Mouse (Mus musculus): ENCODE results near the gene Bcl2l13. TPM values are rescaled to one million over a fixed set of nuclear protein-coding genes. Genes with fewer than 3 reads are reported as not detected.
A peak's percentile ranks its signal among the peaks of the same experiment; 100 is the strongest.
"Not testable (repeated sequence)": the region's sequence is repeated elsewhere in the genome, so short reads cannot be mapped to it uniquely, and the experiment has no call there.

The Bcl2l13 gene
- polyA plus RNA-seq, 1 experiment from 2014 or later: 35.2 TPM

DNA sequence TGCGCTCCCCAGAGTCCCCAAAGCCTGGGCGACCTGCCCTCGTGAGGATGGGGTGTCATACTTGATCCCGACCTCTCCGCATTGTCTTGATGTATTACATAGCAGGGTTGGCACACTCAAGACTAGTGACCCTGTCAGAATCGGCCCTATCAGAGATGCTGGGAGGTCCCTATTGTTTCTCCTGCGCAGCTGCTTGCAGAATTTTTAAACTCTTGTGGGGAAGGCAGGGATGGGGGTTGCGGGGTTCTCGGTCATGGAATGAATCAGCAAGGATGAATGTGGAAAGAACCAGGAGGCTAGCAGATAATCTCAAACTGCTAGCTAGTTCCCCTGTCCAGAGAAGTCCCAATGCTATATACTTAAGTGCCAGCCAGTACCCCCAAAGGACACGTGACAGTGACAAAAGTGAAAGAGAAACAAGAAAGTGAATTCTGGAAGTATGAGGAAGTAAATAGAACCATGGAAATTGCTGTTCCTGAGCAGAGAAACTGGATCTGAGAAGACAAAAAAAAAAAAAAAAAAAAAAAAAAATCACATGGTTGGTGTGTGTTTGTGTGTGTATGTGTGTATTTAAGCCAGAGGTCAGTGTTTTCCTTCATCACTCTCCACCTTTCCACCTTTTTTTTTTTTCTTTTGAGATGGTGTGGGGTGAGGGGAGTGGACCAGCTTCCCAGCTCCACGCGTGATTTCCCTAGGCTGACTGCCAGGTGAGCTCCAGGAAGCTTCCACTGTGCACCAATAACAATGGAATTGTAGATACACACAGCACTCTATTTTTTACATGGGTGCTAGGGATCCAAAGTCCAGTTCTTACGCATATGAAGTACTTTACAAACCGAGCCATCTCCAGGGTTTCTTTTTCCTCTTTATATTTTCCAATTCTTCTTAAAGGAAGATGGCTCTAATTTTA, 81.2 kb downstream of the Bcl2l13 start:
- not testable (repeated sequence) for ATAC-seq (ENCODE audit: insufficient number of reproducible peaks, low FRiP score, low TSS enrichment, low read depth); H3K9me3 ChIP-seq (ENCODE audit: control insufficient read depth, low read length); H3K27ac ChIP-seq (replicated peaks; ENCODE audit: low read depth, low read length); H3K36me3 ChIP-seq (ENCODE audit: control insufficient read depth, insufficient read depth, low read length); H3K27me3 ChIP-seq (ENCODE audit: control insufficient read depth, insufficient read depth, low read length); H3K9ac ChIP-seq (ENCODE audit: low read length); DNase-seq (ENCODE audit: low spot score); H3K4me1 ChIP-seq (ENCODE audit: control insufficient read depth, insufficient read depth, low read length)
- Histone ChIP-seq H3K4me2 (ENCODE audit: low read depth, severe bottlenecking) (peak overlapping the region; percentile 93), H3K4me3 (ENCODE audit: low read depth, low read length) (peak overlapping the region; percentile 72)
- WGBS: 30% methylated on average over 10 of the region's 14 CpGs

DNA sequence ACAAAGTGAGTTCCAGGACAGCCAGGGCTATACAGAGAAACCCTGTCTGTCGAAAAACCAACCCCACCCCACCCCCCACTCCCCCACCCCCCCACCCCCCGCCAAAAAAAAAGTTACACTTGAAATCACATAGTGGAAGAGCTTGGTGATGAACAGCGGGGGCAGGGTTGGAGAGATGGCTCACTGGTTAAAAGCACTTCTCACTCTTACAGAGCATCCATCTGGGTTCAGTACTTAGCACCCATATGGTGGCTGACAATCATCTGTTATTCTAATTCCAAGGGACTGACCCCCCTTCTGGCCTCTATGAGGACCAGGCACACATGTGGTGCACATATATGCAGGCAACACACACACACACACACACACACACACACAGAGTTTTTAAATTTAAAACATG, 82.0 kb downstream of the Bcl2l13 start:
- H3K9me3 ChIP-seq (ENCODE audit: control insufficient read depth, low read length): no peaks in the 10 kb centered on the region
- no peak for DNase-seq (ENCODE audit: low spot score)
- 0 out of 2 replicates have a peak, but pooled peaks cover 3% of the 10 kb centered on the region for H3K4me1 ChIP-seq (ENCODE audit: control insufficient read depth, insufficient read depth, low read length)
- peaks cover 3% of the 10 kb centered on the region; the same call in 1 of the 2 replicates for H3K27me3 ChIP-seq (ENCODE audit: control insufficient read depth, insufficient read depth, low read length)
- H3K36me3 ChIP-seq (ENCODE audit: control insufficient read depth, insufficient read depth, low read length): no peaks in the 10 kb centered on the region
- no peak overlapping the region for H3K4me3 ChIP-seq (ENCODE audit: low read depth, low read length)
- no peak overlapping the region for H3K4me2 ChIP-seq (ENCODE audit: low read depth, severe bottlenecking)
- 52% methylated on average over 3 of the region's 3 CpGs for WGBS
- no peak for ATAC-seq (ENCODE audit: insufficient number of reproducible peaks, low FRiP score, low TSS enrichment, low read depth)
- H3K27ac ChIP-seq (replicated peaks; ENCODE audit: low read depth, low read length): no peak overlapping the region
- H3K9ac ChIP-seq (ENCODE audit: low read length): no peak overlapping the region

DNA sequence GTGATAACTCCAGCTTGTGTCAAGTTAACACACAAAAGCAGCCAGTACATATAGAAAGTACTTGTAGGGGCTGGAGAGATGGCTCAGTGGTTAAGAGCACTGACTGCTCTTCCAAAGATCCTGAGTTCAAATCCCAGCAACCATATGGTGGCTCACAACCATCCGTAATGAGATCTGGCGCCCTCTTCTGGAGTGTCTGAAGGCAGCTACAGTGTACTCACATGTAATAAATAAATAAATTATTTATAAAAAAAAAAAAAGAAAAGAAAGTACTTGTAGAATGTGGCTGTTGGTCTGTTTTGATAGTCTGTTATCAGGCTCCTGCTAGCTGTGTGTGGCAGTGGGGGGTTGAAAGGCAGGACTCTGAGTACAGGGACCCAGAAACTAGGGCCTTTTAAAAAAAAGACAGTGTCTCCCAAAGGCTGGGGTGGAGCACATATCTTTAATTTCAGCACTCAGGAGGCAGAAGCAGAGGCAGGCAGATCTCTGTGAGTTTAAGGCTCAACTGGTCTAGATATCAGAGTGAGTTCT, 88.8 kb downstream of the Bcl2l13 start:
- H3K4me3 ChIP-seq (ENCODE audit: low read depth, low read length); DNase-seq (ENCODE audit: low spot score); H3K27ac ChIP-seq (replicated peaks; ENCODE audit: low read depth, low read length); H3K4me1 ChIP-seq (ENCODE audit: control insufficient read depth, insufficient read depth, low read length); ATAC-seq (ENCODE audit: insufficient number of reproducible peaks, low FRiP score, low TSS enrichment, low read depth); H3K4me2 ChIP-seq (ENCODE audit: low read depth, severe bottlenecking); H3K27me3 ChIP-seq (ENCODE audit: control insufficient read depth, insufficient read depth, low read length); H3K36me3 ChIP-seq (ENCODE audit: control insufficient read depth, insufficient read depth, low read length); H3K9ac ChIP-seq (ENCODE audit: low read length); H3K9me3 ChIP-seq (ENCODE audit: control insufficient read depth, low read length): not testable (repeated sequence)
- 80% methylated on average over 2 of the region's 2 CpGs for WGBS

DNA sequence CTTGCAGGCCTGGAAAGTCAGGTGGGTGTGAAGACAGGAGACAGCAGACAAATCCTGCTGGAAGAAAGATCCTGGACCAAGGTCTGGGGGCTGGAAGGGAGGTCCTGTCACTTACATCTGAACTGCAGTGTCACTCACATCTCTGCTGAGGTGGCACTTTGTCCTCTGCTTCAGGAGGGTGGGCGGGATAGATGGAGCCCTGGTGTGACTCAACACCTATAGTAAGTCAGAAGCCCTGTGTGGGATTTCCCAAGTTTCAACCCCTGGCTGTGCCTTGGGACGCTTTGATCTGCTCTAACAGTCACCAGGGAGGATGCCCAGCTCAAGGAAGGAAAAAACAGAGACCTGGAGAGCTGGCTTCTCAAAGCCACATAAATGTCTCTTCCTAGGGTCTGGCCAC, 90.9 kb downstream of the Bcl2l13 start:
- no peak for DNase-seq (ENCODE audit: low spot score)
- H3K36me3 ChIP-seq (ENCODE audit: control insufficient read depth, insufficient read depth, low read length): no peaks in the 10 kb centered on the region
- no peaks in the 10 kb centered on the region for H3K27me3 ChIP-seq (ENCODE audit: control insufficient read depth, insufficient read depth, low read length)
- H3K9ac ChIP-seq (ENCODE audit: low read length): no peak overlapping the region
- H3K4me3 ChIP-seq (ENCODE audit: low read depth, low read length): no peak overlapping the region
- H3K4me2 ChIP-seq (ENCODE audit: low read depth, severe bottlenecking): no peak overlapping the region
- ATAC-seq (ENCODE audit: insufficient number of reproducible peaks, low FRiP score, low TSS enrichment, low read depth): no peak
- WGBS: 33% methylated on average over 2 of the region's 2 CpGs
- H3K9me3 ChIP-seq (ENCODE audit: control insufficient read depth, low read length): no peaks in the 10 kb centered on the region
- H3K4me1 ChIP-seq (ENCODE audit: control insufficient read depth, insufficient read depth, low read length): no peaks in the 10 kb centered on the region
- no peak overlapping the region for H3K27ac ChIP-seq (replicated peaks; ENCODE audit: low read depth, low read length)

DNA sequence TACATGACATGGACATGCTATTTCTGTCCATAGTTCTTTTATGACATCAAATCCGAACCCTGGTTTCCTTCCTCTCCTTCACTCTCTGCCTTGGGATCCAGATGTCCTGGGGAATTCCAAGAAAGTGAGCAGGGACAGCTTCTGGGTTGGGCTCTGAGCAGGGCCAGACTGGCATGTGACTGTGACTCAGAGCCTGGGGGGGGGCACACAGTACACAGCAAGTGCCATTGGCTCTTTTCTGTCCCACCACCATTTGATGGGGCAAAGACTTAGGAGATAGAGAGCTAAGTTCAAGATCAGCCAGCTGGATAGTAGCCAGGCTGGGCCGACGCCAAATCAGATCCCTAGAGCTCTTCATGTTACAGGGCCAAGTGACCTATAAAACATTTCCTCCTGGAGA, 91.8 kb downstream of the Bcl2l13 start:
- ATAC-seq (ENCODE audit: insufficient number of reproducible peaks, low FRiP score, low TSS enrichment, low read depth): no peak
- WGBS: 86% methylated on average over 3 of the region's 3 CpGs
- H3K4me3 ChIP-seq (ENCODE audit: low read depth, low read length): no peak overlapping the region

DNA sequence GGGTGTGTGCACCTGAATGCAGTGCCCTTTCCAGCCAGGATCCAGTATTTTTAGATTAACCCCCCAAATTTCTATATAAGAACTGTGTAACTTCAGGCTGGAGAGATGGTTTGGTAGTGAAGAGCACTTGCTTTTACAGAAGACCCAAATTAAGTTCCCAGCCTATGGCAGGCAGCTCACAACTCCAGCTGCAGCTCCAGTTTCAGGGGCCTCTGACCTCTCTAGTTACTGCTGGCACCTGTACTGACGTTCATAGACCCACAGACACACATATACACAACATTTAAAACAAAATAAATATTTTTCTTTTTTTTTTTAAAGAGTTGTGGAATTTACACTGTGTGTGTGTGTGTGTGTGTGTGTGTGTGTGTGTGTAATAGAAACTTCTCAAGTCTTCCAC, 93.4 kb downstream of the Bcl2l13 start:
- Histone ChIP-seq H3K36me3 (ENCODE audit: control insufficient read depth, insufficient read depth, low read length) (no peaks in the 10 kb centered on the region; the same call in 1 of the 2 replicates), H3K4me1 (ENCODE audit: control insufficient read depth, insufficient read depth, low read length) (no peaks in the 10 kb centered on the region), H3K4me3 (ENCODE audit: low read depth, low read length) (no peak overlapping the region), H3K27me3 (ENCODE audit: control insufficient read depth, insufficient read depth, low read length) (no peaks in the 10 kb centered on the region), H3K9me3 (ENCODE audit: control insufficient read depth, low read length) (no peaks in the 10 kb centered on the region), H3K4me2 (ENCODE audit: low read depth, severe bottlenecking) (no peak overlapping the region), H3K9ac (ENCODE audit: low read length) (no peak overlapping the region), H3K27ac (replicated peaks; ENCODE audit: low read depth, low read length) (no peak overlapping the region)
- DNase-seq (ENCODE audit: low spot score): no peak
- ATAC-seq (ENCODE audit: insufficient number of reproducible peaks, low FRiP score, low TSS enrichment, low read depth): no peak
- 33% methylated on average over 1 of the region's 1 CpGs for WGBS

More for the DNA sequence above, 91.8 kb downstream of the Bcl2l13 start:
- DNase-seq (ENCODE audit: low spot score): no peak
- Histone ChIP-seq H3K27ac (replicated peaks; ENCODE audit: low read depth, low read length) (no peak overlapping the region), H3K4me2 (ENCODE audit: low read depth, severe bottlenecking) (no peak overlapping the region), H3K36me3 (ENCODE audit: control insufficient read depth, insufficient read depth, low read length) (no peaks in the 10 kb centered on the region; the same call in 1 of the 2 replicates), H3K27me3 (ENCODE audit: control insufficient read depth, insufficient read depth, low read length) (no peaks in the 10 kb centered on the region), H3K9me3 (ENCODE audit: control insufficient read depth, low read length) (no peaks in the 10 kb centered on the region), H3K9ac (ENCODE audit: low read length) (no peak overlapping the region), H3K4me1 (ENCODE audit: control insufficient read depth, insufficient read depth, low read length) (no peaks in the 10 kb centered on the region)

DNA sequence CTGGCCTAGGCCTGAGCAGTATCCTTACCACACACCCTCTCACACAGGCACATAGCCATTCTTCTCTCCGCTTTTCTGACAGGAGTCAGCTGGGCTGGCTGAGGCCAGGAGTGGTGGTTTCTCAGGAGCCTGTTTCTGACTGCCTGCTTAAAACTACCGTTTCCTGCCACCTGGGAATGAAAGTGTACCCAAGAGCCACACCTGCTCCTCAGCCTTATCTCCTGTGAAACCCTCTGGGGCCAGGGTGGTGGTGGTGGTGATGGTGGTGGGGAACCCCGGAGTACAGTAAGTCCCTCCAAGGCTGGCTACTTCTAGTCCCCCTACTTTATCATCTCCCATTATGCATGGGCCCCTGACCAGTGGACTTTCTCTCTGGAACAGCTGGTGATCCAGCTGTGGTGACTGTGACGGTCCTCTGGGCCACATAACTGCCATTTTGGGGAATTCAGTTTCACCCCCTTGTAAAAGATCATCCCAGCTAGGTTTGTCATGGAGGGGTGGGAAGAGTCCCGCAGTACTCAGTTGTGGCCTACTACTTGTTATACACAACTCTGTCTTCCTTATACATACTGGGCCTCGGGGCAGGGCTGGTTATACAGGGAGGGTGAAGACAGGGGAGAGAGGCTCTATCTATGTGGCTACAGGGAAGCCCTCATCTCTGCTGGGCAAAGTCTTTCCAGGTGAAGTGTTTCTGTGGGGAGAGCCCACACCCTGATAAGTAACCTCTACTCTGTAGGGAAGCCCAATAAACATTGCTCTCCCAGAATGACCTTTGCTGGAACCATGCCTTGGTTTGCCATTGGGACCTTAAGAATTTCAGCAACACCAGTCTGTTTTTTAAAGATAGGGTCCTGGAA, 94.7 kb downstream of the Bcl2l13 start:
- H3K4me3 ChIP-seq (ENCODE audit: low read depth, low read length): no peak overlapping the region
- 77% methylated on average over 6 of the region's 6 CpGs for WGBS
- H3K9ac ChIP-seq (ENCODE audit: low read length): no peak overlapping the region
- H3K27me3 ChIP-seq (ENCODE audit: control insufficient read depth, insufficient read depth, low read length): no peaks in the 10 kb centered on the region
- H3K4me2 ChIP-seq (ENCODE audit: low read depth, severe bottlenecking): no peak overlapping the region
- H3K4me1 ChIP-seq (ENCODE audit: control insufficient read depth, insufficient read depth, low read length): no peaks in the 10 kb centered on the region
- H3K27ac ChIP-seq (replicated peaks; ENCODE audit: low read depth, low read length): no peak overlapping the region
- H3K36me3 ChIP-seq (ENCODE audit: control insufficient read depth, insufficient read depth, low read length): no peaks in the 10 kb centered on the region; the same call in 1 of the 2 replicates
- no peaks in the 10 kb centered on the region for H3K9me3 ChIP-seq (ENCODE audit: control insufficient read depth, low read length)
- no peak for ATAC-seq (ENCODE audit: insufficient number of reproducible peaks, low FRiP score, low TSS enrichment, low read depth)
- DNase-seq (ENCODE audit: low spot score): no peak

DNA sequence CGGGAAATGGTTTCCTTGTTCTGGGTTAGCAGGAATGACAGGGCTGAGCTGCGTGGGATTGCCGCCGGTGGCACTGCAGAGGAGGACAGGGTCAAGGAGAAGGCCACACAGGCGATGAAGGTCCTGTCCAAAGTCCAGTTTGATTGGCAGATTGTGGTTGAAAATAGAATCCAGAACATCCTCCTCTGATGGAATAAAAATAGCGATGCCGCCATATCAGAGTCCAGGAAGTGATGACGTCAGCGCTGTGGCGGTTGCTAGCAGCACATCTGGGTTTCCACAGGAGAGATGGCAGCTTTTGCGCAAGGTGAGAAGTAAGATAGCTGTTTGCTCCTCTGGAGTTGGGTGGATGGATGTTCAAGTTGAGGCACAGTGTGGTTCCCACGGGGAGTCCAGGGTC, 96.6 kb downstream of the Bcl2l13 start:
- Histone ChIP-seq H3K4me1 (ENCODE audit: control insufficient read depth, insufficient read depth, low read length) (no peaks in the 10 kb centered on the region), H3K4me3 (ENCODE audit: low read depth, low read length) (no peak overlapping the region), H3K4me2 (ENCODE audit: low read depth, severe bottlenecking) (no peak overlapping the region), H3K9me3 (ENCODE audit: control insufficient read depth, low read length) (no peaks in the 10 kb centered on the region), H3K9ac (ENCODE audit: low read length) (no peak overlapping the region), H3K27me3 (ENCODE audit: control insufficient read depth, insufficient read depth, low read length) (no peaks in the 10 kb centered on the region), H3K36me3 (ENCODE audit: control insufficient read depth, insufficient read depth, low read length) (no peaks in the 10 kb centered on the region; the same call in 1 of the 2 replicates), H3K27ac (replicated peaks; ENCODE audit: low read depth, low read length) (no peak overlapping the region)
- WGBS: 94% methylated on average over 12 of the region's 12 CpGs
- DNase-seq (ENCODE audit: low spot score): no peak
- ATAC-seq (ENCODE audit: insufficient number of reproducible peaks, low FRiP score, low TSS enrichment, low read depth): no peak
